Mouse (Mus musculus) forebrain, embryonic 13.5 days (tissue): ENCODE results near the gene Tet3. TPM values are rescaled to one million over a fixed set of nuclear protein-coding genes. Genes with fewer than 3 reads are reported as not detected.
A peak's percentile ranks its signal among the peaks of the same experiment; 100 is the strongest.
"Not testable (repeated sequence)": the region's sequence is repeated elsewhere in the genome, so short reads cannot be mapped to it uniquely, and the experiment has no call there.

Experiments
- ATAC-seq: fragments of 200-750 bp; cut with Nextera tagmentation; 2 replicates; pipeline ENCODE4 v1.8.0; 2017
- H3K27ac ChIP-seq: fragments of 300-500 bp; sonication (generic); 2 replicates; pipeline ENCODE4 v1.5.1; 2015; ENCODE audit warnings: inconsistent platforms, mild to moderate bottlenecking, moderate library complexity
- H3K27me3 ChIP-seq: fragments of 300-500 bp; sonication (generic); 2 replicates; pipeline ENCODE4 v1.6.1; 2015; ENCODE audit warnings: mild to moderate bottlenecking, inconsistent platforms
- H3K36me3 ChIP-seq: fragments of 300-500 bp; sonication (generic); 2 replicates; pipeline ENCODE4 v1.6.1; 2015; ENCODE audit warnings: mild to moderate bottlenecking, inconsistent platforms; ENCODE audit not compliant: poor library complexity, severe bottlenecking
- H3K4me1 ChIP-seq: fragments of 300-500 bp; sonication (generic); 2 replicates; pipeline ENCODE4 v1.6.1; 2015; ENCODE audit warnings: inconsistent platforms
- H3K4me2 ChIP-seq: fragments of 300-500 bp; sonication (generic); 2 replicates; pipeline ENCODE4 v1.6.1; 2015; ENCODE audit warnings: inconsistent platforms, mild to moderate bottlenecking, moderate library complexity
- H3K4me3 ChIP-seq: fragments of 300-500 bp; sonication (generic); 2 replicates; pipeline ENCODE4 v1.5.1; 2015; ENCODE audit warnings: mild to moderate bottlenecking, inconsistent platforms
- H3K9ac ChIP-seq: fragments of 300-500 bp; sonication (generic); 2 replicates; pipeline ENCODE4 v1.6.1; 2015; ENCODE audit warnings: mild to moderate bottlenecking, inconsistent platforms
- H3K9me3 ChIP-seq: fragments of 300-500 bp; sonication (generic); replicated peaks from 2 replicates; pipeline ENCODE4 v1.6.1; 2016; ENCODE audit warnings: inconsistent platforms
- WGBS: fragments of 180-500 bp; shearing (Covaris S2); methylation state at CpG from one replicate; pipeline ENCODE4 v1.1.7; 2015; 5-methylcytosine and 5-hydroxymethylcytosine counted together
- polyA plus RNA-seq: library from polyadenylated mRNA; unstranded; fragments of >200 nt; fragmentation: Nextera tagmentation; extraction: Ambion mirVana; gene quantifications from 2 replicates; pipeline ENCODE4 v1.2.1, GENCODE M21; 2015

Tet3 gene
- polyA plus RNA-seq, 1 experiment from 2014 or later = 65.3 TPM

GRCm38 (mm10) chr6:83351490-83352160 is 107.3 kb downstream of the Tet3 start:
- H3K4me3 ChIP-seq = no peak overlapping the region
- no peaks in the 10 kb centered on the region for H3K9me3 ChIP-seq
- peaks cover 32% of the 10 kb centered on the region for H3K36me3 ChIP-seq
- no peaks in the 10 kb centered on the region for H3K27me3 ChIP-seq
- no peak for ATAC-seq
- 89% methylated on average over 7 of the region's 7 CpGs for WGBS
- no peak overlapping the region for H3K4me2 ChIP-seq
- H3K9ac ChIP-seq = peak overlapping the region; percentile 13; the same call in 1 of the 2 replicates
- peaks cover 16% of the 10 kb centered on the region for H3K4me1 ChIP-seq
- H3K27ac ChIP-seq = no peak overlapping the region

GRCm38 (mm10) chr6:83350851-83351405 is 108.0 kb downstream of the Tet3 start:
- no peak for ATAC-seq
- Histone ChIP-seq H3K9me3 (no peaks in the 10 kb centered on the region), H3K27ac (no peak overlapping the region), H3K27me3 (no peaks in the 10 kb centered on the region), H3K36me3 (peaks cover 32% of the 10 kb centered on the region), H3K9ac (peak overlapping the region; percentile 98; the same call in 1 of the 2 replicates), H3K4me1 (peaks cover 16% of the 10 kb centered on the region), H3K4me3 (no peak overlapping the region), H3K4me2 (no peak overlapping the region)
- 90% methylated on average over 16 of the region's 16 CpGs for WGBS

GRCm38 (mm10) chr6:83350172-83350571 is 108.7 kb downstream of the Tet3 start:
- peak overlapping the region; percentile 91 for H3K4me2 ChIP-seq
- H3K36me3 ChIP-seq = peaks cover 32% of the 10 kb centered on the region
- ATAC-seq = no peak
- H3K4me1 ChIP-seq = peaks cover 16% of the 10 kb centered on the region
- peak overlapping the region; percentile 98 for H3K9ac ChIP-seq
- WGBS = 88% methylated on average over 7 of the region's 7 CpGs
- H3K4me3 ChIP-seq = peak overlapping the region; percentile 91
- H3K27me3 ChIP-seq = no peaks in the 10 kb centered on the region
- H3K9me3 ChIP-seq = no peaks in the 10 kb centered on the region
- H3K27ac ChIP-seq = no peak overlapping the region

GRCm38 (mm10) chr6:83349274-83349958 is 109.5 kb downstream of the Tet3 start:
- under 1% methylated on average over 53 of the region's 53 CpGs for WGBS
- Histone ChIP-seq H3K4me2 (peak overlapping the region; percentile 91), H3K9ac (peak overlapping the region; percentile 98), H3K9me3 (no peaks in the 10 kb centered on the region), H3K36me3 (peaks cover 25% of the 10 kb centered on the region), H3K27me3 (no peaks in the 10 kb centered on the region), H3K4me3 (peak overlapping the region; percentile 91), H3K4me1 (peaks cover 16% of the 10 kb centered on the region), H3K27ac (peak overlapping the region; percentile 51; the same call in 1 of the 2 replicates)
- peak; percentile 96 for ATAC-seq

GRCm38 (mm10) chr6:83348873-83349272 is 110.0 kb downstream of the Tet3 start, which contains the start of gene Bola3:
Gene Bola3, plus strand, starts transcription at chr6:83349147.
- no peak for ATAC-seq
- H3K9ac ChIP-seq = peak within 1 kb of the TSS; percentile 98
- H3K27ac ChIP-seq = peak within 1 kb of the TSS; percentile 51; the same call in 1 of the 2 replicates
- H3K4me2 ChIP-seq = peak within 1 kb of the TSS; percentile 91
- peaks cover 20% of the 10 kb centered on the region for H3K36me3 ChIP-seq
- no peaks in the 10 kb centered on the region for H3K27me3 ChIP-seq
- peak within 1 kb of the TSS; percentile 91 for H3K4me3 ChIP-seq
- WGBS = 27% methylated on average over 6 of the region's 6 CpGs
- no peaks in the 10 kb centered on the region for H3K9me3 ChIP-seq
- peaks cover 16% of the 10 kb centered on the region for H3K4me1 ChIP-seq

GRCm38 (mm10) chr6:83347916-83348315 is 111.0 kb downstream of the Tet3 start:
- ATAC-seq = no peak
- H3K36me3 ChIP-seq = peaks cover 14% of the 10 kb centered on the region
- H3K4me3 ChIP-seq = no peak overlapping the region
- no peaks in the 10 kb centered on the region for H3K9me3 ChIP-seq
- no peak overlapping the region for H3K9ac ChIP-seq
- H3K4me1 ChIP-seq = peaks cover 16% of the 10 kb centered on the region
- 93% methylated on average over 3 of the region's 3 CpGs for WGBS
- no peaks in the 10 kb centered on the region for H3K27me3 ChIP-seq
- no peak overlapping the region for H3K4me2 ChIP-seq
- H3K27ac ChIP-seq = no peak overlapping the region

GRCm38 (mm10) chr6:83345285-83345684 is 113.6 kb downstream of the Tet3 start:
- Histone ChIP-seq H3K36me3 (peaks cover 37% of the 10 kb centered on the region), H3K4me1 (peaks cover 11% of the 10 kb centered on the region)
- not testable (repeated sequence) for H3K9me3 ChIP-seq, H3K27me3 ChIP-seq, H3K4me2 ChIP-seq, H3K4me3 ChIP-seq, H3K9ac ChIP-seq, ATAC-seq, H3K27ac ChIP-seq
- 92% methylated on average over 8 of the region's 8 CpGs for WGBS

GRCm38 (mm10) chr6:83342957-83343356 is 115.9 kb downstream of the Tet3 start:
- ATAC-seq = no peak
- Histone ChIP-seq H3K27ac (no peak overlapping the region), H3K4me2 (no peak overlapping the region), H3K4me3 (no peak overlapping the region), H3K4me1 (no peaks in the 10 kb centered on the region), H3K27me3 (no peaks in the 10 kb centered on the region), H3K9ac (no peak overlapping the region), H3K9me3 (no peaks in the 10 kb centered on the region), H3K36me3 (peaks cover 58% of the 10 kb centered on the region)
- 93% methylated on average over 2 of the region's 2 CpGs for WGBS

- Histone ChIP-seq H3K4me2 (no peak overlapping the region), H3K4me3 (no peak overlapping the region), H3K27ac (no peak overlapping the region), H3K4me1 (no peaks in the 10 kb centered on the region), H3K9ac (no peak overlapping the region), H3K27me3 (no peaks in the 10 kb centered on the region), H3K36me3 (peaks cover 67% of the 10 kb centered on the region), H3K9me3 (no peaks in the 10 kb centered on the region)
- WGBS = 84% methylated on average over 3 of the region's 3 CpGs
- ATAC-seq = no peak
These were observed 117.5 kb downstream of the Tet3 start for GRCm38 (mm10) chr6:83341387-83341786.

- 91% methylated on average over 3 of the region's 3 CpGs for WGBS
- Histone ChIP-seq H3K9ac (no peak overlapping the region), H3K27me3 (no peaks in the 10 kb centered on the region), H3K9me3 (no peaks in the 10 kb centered on the region), H3K4me3 (no peak overlapping the region), H3K36me3 (peaks cover 34% of the 10 kb centered on the region), H3K27ac (no peak overlapping the region), H3K4me2 (peak overlapping the region; percentile 84; the same call in 1 of the 2 replicates), H3K4me1 (peaks cover 17% of the 10 kb centered on the region)
- ATAC-seq = no peak
These were observed 131.2 kb downstream of the Tet3 start for GRCm38 (mm10) chr6:83327591-83328190.

GRCm38 (mm10) chr6:83326761-83327160 is 132.1 kb downstream of the Tet3 start:
- peaks cover 26% of the 10 kb centered on the region for H3K36me3 ChIP-seq
- H3K27ac ChIP-seq = no peak overlapping the region
- no peaks in the 10 kb centered on the region for H3K9me3 ChIP-seq
- no peaks in the 10 kb centered on the region for H3K27me3 ChIP-seq
- WGBS = 72% methylated on average over 6 of the region's 6 CpGs
- no peak for ATAC-seq
- peaks cover 17% of the 10 kb centered on the region for H3K4me1 ChIP-seq
- peak overlapping the region; percentile 84 for H3K4me2 ChIP-seq
- H3K4me3 ChIP-seq = peak overlapping the region; percentile 71
- peak overlapping the region; percentile 95 for H3K9ac ChIP-seq

GRCm38 (mm10) chr6:83326394-83326736 is 132.5 kb downstream of the Tet3 start:
- peaks cover 17% of the 10 kb centered on the region for H3K4me1 ChIP-seq
- no peaks in the 10 kb centered on the region for H3K27me3 ChIP-seq
- peaks cover 22% of the 10 kb centered on the region for H3K36me3 ChIP-seq
- H3K9ac ChIP-seq = peak overlapping the region; percentile 95
- H3K9me3 ChIP-seq = no peaks in the 10 kb centered on the region
- 12% methylated on average over 6 of the region's 6 CpGs for WGBS
- no peak for ATAC-seq
- peak overlapping the region; percentile 84 for H3K4me2 ChIP-seq
- peak overlapping the region; percentile 86 for H3K27ac ChIP-seq
- peak overlapping the region; percentile 71 for H3K4me3 ChIP-seq
